Mouse (Mus musculus) spleen, postnatal 14 days (tissue): Measurements from ENCODE around the gene Slamf1.
A peak's percentile ranks its signal among the peaks of the same experiment; 100 is the strongest.

Source experiments
- DNase-seq, 2 experiments: peaks; one replicate each; pipeline ENCODE4 v3.0.0; 2021 to 2022; ENCODE audit warnings: low spot score in 2 of 2

The Slamf1 gene

GRCm38 (mm10) chr1:171766898-171767297 is at the start of gene Slamf1:
TSS of gene Slamf1 (plus strand) at chr1:171767127.
- peak in 1 of 2 experiments; percentile 14 for DNase-seq

GRCm38 (mm10) chr1:171731195-171731594 is 35.7 kb upstream of the Slamf1 start:
- DNase-seq: no peak

GRCm38 (mm10) chr1:171734898-171735297 is 32.0 kb upstream of the Slamf1 start:
- no peak for DNase-seq

GRCm38 (mm10) chr1:171748127-171748969 is 18.6 kb upstream of the Slamf1 start:
- DNase-seq: no peak

- no peak for DNase-seq
Measured at GRCm38 (mm10) chr1:171761853-171762448, 5.0 kb upstream of the Slamf1 start.

GRCm38 (mm10) chr1:171770996-171771395 is 4.1 kb downstream of the Slamf1 start:
- DNase-seq: no peak

GRCm38 (mm10) chr1:171772121-171772735 is 5.3 kb downstream of the Slamf1 start:
- DNase-seq: no peak

GRCm38 (mm10) chr1:171773232-171773989 is 6.5 kb downstream of the Slamf1 start:
- no peak for DNase-seq

GRCm38 (mm10) chr1:171774266-171774665 is 7.3 kb downstream of the Slamf1 start:
- no peak for DNase-seq

GRCm38 (mm10) chr1:171774678-171775077 is 7.8 kb downstream of the Slamf1 start:
- no peak for DNase-seq

- DNase-seq: no peak
Measured at GRCm38 (mm10) chr1:171775781-171776180, 8.9 kb downstream of the Slamf1 start.

GRCm38 (mm10) chr1:171777026-171777425 is 10.1 kb downstream of the Slamf1 start:
- DNase-seq: no peak

GRCm38 (mm10) chr1:171782287-171782915 is 15.5 kb downstream of the Slamf1 start:
- DNase-seq: no peak

- no peak for DNase-seq
Measured at GRCm38 (mm10) chr1:171785871-171786270, 18.9 kb downstream of the Slamf1 start.

GRCm38 (mm10) chr1:171787281-171788015 is 20.5 kb downstream of the Slamf1 start:
- no peak for DNase-seq

- no peak for DNase-seq
Measured at GRCm38 (mm10) chr1:171788461-171789283, 21.7 kb downstream of the Slamf1 start.

GRCm38 (mm10) chr1:171789407-171789806 is 22.5 kb downstream of the Slamf1 start:
- no peak for DNase-seq

- no peak for DNase-seq
Measured at GRCm38 (mm10) chr1:171791491-171791890, 24.6 kb downstream of the Slamf1 start.

- no peak for DNase-seq
Measured at GRCm38 (mm10) chr1:171796185-171796584, 29.3 kb downstream of the Slamf1 start.

- DNase-seq: no peak
Measured at GRCm38 (mm10) chr1:171797840-171798239, 30.9 kb downstream of the Slamf1 start.
